Mouse (Mus musculus) thymus, adult 2 months (tissue): ENCODE data around the gene Slc13a5. TPM values are rescaled to one million over a fixed set of nuclear protein-coding genes. Genes with fewer than 3 reads are reported as not detected.

Experiments
- DNase-seq: peaks from one replicate; pipeline ENCODE4 v3.0.0; 2021
- H3K27ac ChIP-seq: fragments of 200-500 bp; 2 replicates; pipeline ENCODE4 v1.5.1; 2012; ENCODE audit warnings: low read length, control low read depth; ENCODE audit not compliant: control insufficient read depth, insufficient read depth
- H3K27me3 ChIP-seq: fragments of 200-500 bp; 2 replicates; pipeline ENCODE4 v1.6.1; 2012; ENCODE audit warnings: mild to moderate bottlenecking, low read length, moderate library complexity, mixed read lengths; ENCODE audit not compliant: control insufficient read depth, insufficient read depth
- H3K36me3 ChIP-seq: fragments of 200-500 bp; 2 replicates; pipeline ENCODE4 v1.6.1; 2012; ENCODE audit warnings: mild to moderate bottlenecking, low read length, moderate library complexity; ENCODE audit not compliant: control insufficient read depth, insufficient read depth
- H3K4me1 ChIP-seq: fragments of 200-500 bp; replicated peaks from 2 replicates; pipeline ENCODE4 v1.6.1; 2012; ENCODE audit warnings: low read length; ENCODE audit not compliant: control insufficient read depth, insufficient read depth
- H3K4me3 ChIP-seq: fragments of 200-500 bp; 2 replicates; pipeline ENCODE4 v1.5.1; 2012; ENCODE audit warnings: mild to moderate bottlenecking, low read length, control low read depth, moderate library complexity; ENCODE audit not compliant: control insufficient read depth, insufficient read depth
- CTCF ChIP-seq: fragments of 200-500 bp; IDR thresholded peaks from 2 replicates; pipeline ENCODE4 v1.5.1; 2012; ENCODE audit warnings: mild to moderate bottlenecking, control low read depth, low read length, moderate library complexity, borderline replicate concordance; ENCODE audit not compliant: control insufficient read depth, poor library complexity, insufficient read depth; ENCODE audit errors: extremely low read depth
- POLR2A ChIP-seq: fragments of 200-500 bp; IDR thresholded peaks from 2 replicates; pipeline ENCODE4 v1.6.1; 2012; ENCODE audit warnings: mild to moderate bottlenecking, low read length, control low read depth, moderate library complexity; ENCODE audit not compliant: control insufficient read depth, poor library complexity, insufficient read depth; ENCODE audit errors: extremely low read depth
- WGBS: fragments of 180-500 bp; shearing (Covaris S2); methylation state at CpG from one replicate; pipeline ENCODE4 v1.1.7; 2018; 5-methylcytosine and 5-hydroxymethylcytosine counted together
- polyA plus RNA-seq: library from polyadenylated mRNA; depleted of rRNA; stranded (reverse); fragments of >200 nt; gene quantifications from 2 replicates; pipeline ENCODE4 v1.2.3, GENCODE M21; 2012

Gene Slc13a5
- polyA plus RNA-seq, 1 experiment: 0.04 TPM

- whole genome bisulfite sequencing: 69% methylated on average over 7 of the region's 7 CpGs
- no peak for DNase-seq
Observed at GRCm38 (mm10) chr11:72302230-72302629, 35.2 kb upstream of the Slc13a5 start.

GRCm38 (mm10) chr11:72301334-72301733 lies 34.3 kb upstream of the Slc13a5 start, which contains the start of gene Xaf1:
Gene Xaf1, plus strand, starts transcription at chr11:72301629.
- peak; percentile 44 for DNase-seq
- TF ChIP-seq CTCF: no peak
- TF ChIP-seq POLR2A: no peak
- 1% methylated on average over 6 of the region's 6 CpGs for WGBS
- Histone ChIP-seq H3K27ac (peak within 1 kb of the TSS; percentile 74), H3K4me1 (peaks cover 27% of the 10 kb centered on the region), H3K36me3 (no peaks in the 10 kb centered on the region; the same call in 1 of the 2 replicates), H3K4me3 (peak within 1 kb of the TSS; percentile 95), H3K27me3 (no peaks in the 10 kb centered on the region)

More at GRCm38 (mm10) chr11:72302230-72302629, 35.2 kb upstream of the Slc13a5 start:
- H3K4me1 ChIP-seq: peaks cover 27% of the 10 kb centered on the region
- H3K36me3 ChIP-seq: no peaks in the 10 kb centered on the region; the same call in 1 of the 2 replicates
- TF ChIP-seq CTCF (no peak), POLR2A (no peak)
- H3K27ac ChIP-seq: no peak overlapping the region
- peak overlapping the region; percentile 95 for H3K4me3 ChIP-seq
- no peaks in the 10 kb centered on the region for H3K27me3 ChIP-seq

GRCm38 (mm10) chr11:72293116-72293515 lies 26.1 kb upstream of the Slc13a5 start:
- no peak for TF ChIP-seq POLR2A
- no peak for TF ChIP-seq CTCF
- Histone ChIP-seq H3K27ac (no peak overlapping the region), H3K4me1 (no peaks in the 10 kb centered on the region), H3K36me3 (no peaks in the 10 kb centered on the region), H3K4me3 (no peak overlapping the region), H3K27me3 (no peaks in the 10 kb centered on the region)
- 97% methylated on average over 2 of the region's 2 CpGs for WGBS
- no peak for DNase-seq

- WGBS: 95% methylated on average over 3 of the region's 3 CpGs
- Histone ChIP-seq H3K36me3 (no peaks in the 10 kb centered on the region), H3K4me3 (no peak overlapping the region), H3K27ac (no peak overlapping the region), H3K27me3 (no peaks in the 10 kb centered on the region), H3K4me1 (no peaks in the 10 kb centered on the region)
- TF ChIP-seq CTCF (no peak), POLR2A (no peak)
- no peak for DNase-seq
Observed at GRCm38 (mm10) chr11:72287543-72287942, 20.5 kb upstream of the Slc13a5 start.

GRCm38 (mm10) chr11:72287126-72287525 lies 20.1 kb upstream of the Slc13a5 start:
- H3K27me3 ChIP-seq: no peaks in the 10 kb centered on the region
- TF ChIP-seq CTCF: no peak
- no peak for TF ChIP-seq POLR2A
- WGBS: 100% methylated on average over 2 of the region's 2 CpGs
- no peaks in the 10 kb centered on the region for H3K36me3 ChIP-seq
- H3K4me1 ChIP-seq: no peaks in the 10 kb centered on the region
- DNase-seq: no peak
- no peak overlapping the region for H3K4me3 ChIP-seq
- no peak overlapping the region for H3K27ac ChIP-seq

GRCm38 (mm10) chr11:72286651-72287050 lies 19.6 kb upstream of the Slc13a5 start:
- Histone ChIP-seq H3K27me3 (no peaks in the 10 kb centered on the region), H3K36me3 (no peaks in the 10 kb centered on the region), H3K4me3 (no peak overlapping the region), H3K27ac (no peak overlapping the region), H3K4me1 (no peaks in the 10 kb centered on the region)
- DNase-seq: no peak
- 83% methylated on average over 3 of the region's 3 CpGs for WGBS
- TF ChIP-seq CTCF (no peak), POLR2A (no peak)

GRCm38 (mm10) chr11:72285971-72286480 lies 19.0 kb upstream of the Slc13a5 start:
- TF ChIP-seq POLR2A: no peak
- no peak for TF ChIP-seq CTCF
- WGBS: 83% methylated on average over 6 of the region's 6 CpGs

More at GRCm38 (mm10) chr11:72285971-72286480, 19.0 kb upstream of the Slc13a5 start:
- Histone ChIP-seq H3K27me3 (no peaks in the 10 kb centered on the region), H3K36me3 (no peaks in the 10 kb centered on the region), H3K27ac (no peak overlapping the region), H3K4me3 (no peak overlapping the region), H3K4me1 (no peaks in the 10 kb centered on the region)
- no peak for DNase-seq
